Mouse (Mus musculus) lung, postnatal 4 days (tissue): ENCODE measurements around the gene Ehf.

Experiments used
- DNase-seq, 2 experiments: peaks; one replicate each; pipeline ENCODE4 v3.0.0; 2021

Ehf gene

GRCm38 (mm10) chr2:103303132-103303531 is at the start of gene Ehf:
Gene Ehf (minus strand): TSS chr2:103303278.
- no peak for DNase-seq

DNA sequence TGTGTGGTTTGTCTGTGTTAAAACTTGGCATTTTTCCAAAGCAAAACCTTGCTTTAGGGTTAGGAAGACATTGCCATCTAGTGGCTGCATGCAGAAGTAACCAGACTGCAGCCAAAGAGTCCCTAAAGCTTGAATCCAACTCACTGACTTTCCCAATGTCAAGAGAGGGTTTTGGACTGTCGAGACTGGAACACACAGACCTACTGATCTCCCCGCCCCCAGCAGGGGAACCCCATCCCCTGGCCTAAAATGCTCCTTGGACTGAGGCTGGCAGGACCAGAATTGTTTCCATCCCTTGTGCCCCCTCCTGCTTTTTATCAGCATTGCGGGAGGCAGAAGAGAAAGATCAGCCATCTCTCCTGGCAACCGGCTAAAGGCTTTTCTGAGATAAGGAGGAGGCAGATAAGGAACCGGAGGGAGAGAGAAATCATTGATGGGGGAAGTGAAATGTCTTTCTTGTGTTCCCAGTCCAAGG is 44.4 kb upstream of the Ehf start:
- peak; percentile 38 to 64 for DNase-seq

- DNase-seq = no peak
These were observed 43.7 kb upstream of the Ehf start for GRCm38 (mm10) chr2:103346751-103347289.

DNA sequence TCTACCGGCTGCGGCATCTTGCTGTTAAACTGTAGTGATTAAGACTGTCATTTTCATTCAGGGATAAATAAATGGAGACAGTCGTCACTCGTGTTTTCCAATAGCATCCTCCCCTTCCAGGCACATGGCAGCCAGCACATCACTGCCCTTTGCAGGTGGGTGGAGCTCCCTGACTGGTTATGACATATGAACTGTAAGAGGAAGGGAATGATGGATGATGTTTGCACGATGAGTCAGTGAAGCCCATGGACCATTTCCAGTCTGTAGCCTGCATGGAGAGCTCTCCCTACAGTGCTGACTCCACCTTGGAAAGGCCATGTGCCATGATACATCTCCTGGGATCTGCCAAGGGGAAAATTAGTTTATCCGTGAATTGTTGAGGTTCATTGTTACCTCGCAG is 40.5 kb upstream of the Ehf start:
- DNase-seq = peak; percentile 22 to 59

DNA sequence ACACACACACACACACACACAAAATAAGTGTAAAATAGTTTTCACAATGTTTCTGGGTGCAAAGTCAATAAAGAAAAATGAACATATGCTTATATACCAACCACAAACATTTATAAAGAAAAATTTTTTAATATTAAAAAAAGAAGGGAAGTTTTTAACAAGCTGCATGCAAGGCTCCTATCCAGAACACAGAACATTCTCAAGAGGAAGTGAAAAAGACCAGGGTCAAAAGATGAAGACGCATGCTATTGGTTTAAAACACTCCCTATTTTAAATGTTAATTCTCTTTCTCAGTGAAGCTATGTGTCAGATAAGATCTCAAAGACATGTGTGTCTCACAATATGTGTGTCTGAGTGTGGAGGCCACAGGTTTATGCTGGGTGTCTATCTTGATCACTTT is 39.0 kb upstream of the Ehf start:
- no peak for DNase-seq

DNA sequence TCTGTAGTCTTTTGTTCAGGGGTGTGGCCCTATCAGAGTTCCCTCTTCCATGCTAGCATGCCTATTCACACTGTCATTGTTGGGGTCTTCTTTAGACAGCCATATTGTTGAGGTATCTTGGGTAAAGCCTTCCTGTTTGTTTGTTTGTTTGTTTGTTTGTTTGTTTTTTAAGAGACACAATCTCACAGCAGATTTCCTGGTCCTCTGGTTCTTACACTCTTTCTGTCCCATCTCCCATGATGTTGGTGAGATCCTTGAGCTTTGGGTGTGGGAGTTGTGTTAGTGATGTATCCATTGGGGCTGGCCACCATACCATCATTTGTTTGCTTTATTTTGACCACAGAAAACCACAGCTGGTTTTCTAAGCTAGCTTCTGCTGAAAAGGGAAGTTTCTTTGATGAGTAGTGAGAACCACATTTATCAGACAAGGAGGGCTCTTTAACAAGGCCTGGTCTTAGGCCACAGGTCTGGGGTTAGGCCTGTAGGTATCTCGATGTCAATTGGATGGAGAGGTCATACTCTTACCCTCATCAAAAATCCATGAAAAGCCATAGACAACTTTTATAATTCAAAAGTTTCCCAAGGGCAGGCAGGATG is 38.4 kb upstream of the Ehf start:
- DNase-seq = no peak

GRCm38 (mm10) chr2:103338706-103339105 is 35.6 kb upstream of the Ehf start:
- no peak for DNase-seq

- no peak for DNase-seq
These were observed 34.3 kb upstream of the Ehf start for GRCm38 (mm10) chr2:103337370-103337769.

DNA sequence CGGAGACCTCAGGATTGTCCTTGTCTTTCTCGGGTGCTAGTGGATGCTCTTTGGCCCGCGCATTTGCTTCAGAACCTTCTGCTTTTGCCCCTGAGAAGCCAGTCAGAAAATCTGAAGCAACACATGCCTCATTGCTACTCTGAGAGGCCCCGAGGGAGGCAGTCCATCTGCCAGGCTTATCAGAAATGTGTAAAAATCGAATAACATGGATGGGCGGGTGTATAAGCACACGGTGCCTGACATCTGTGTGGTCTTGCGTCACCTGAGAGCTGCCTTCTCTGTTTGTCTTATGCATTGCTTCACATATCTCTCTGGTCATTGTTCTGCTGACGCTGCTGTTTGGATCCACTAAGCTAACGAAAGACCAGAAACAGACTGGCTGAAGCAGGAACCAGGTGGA is 33.5 kb upstream of the Ehf start:
- DNase-seq = no peak

DNA sequence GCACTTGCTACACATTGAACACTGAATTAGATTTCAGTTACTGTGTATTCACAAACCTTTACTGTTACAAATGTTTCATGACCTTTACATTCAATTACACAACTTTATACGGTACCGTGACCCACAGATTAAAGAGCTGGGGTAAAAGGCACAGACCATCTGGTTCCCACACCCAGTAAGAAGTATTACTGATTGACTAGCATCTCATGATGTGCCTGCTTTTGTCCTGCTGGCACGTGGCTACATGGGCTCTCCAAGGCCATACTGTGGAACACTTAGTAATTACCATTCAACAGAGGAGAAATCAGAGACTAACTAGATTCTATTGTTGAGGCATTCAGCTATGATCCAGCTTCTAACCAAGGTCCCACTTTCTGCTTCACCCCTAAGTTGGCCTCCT is 32.9 kb upstream of the Ehf start:
- no peak for DNase-seq

GRCm38 (mm10) chr2:103331666-103332191 is 28.7 kb upstream of the Ehf start:
- DNase-seq = no peak

GRCm38 (mm10) chr2:103328731-103329130 is 25.7 kb upstream of the Ehf start:
- no peak for DNase-seq

GRCm38 (mm10) chr2:103325301-103326048 is 22.4 kb upstream of the Ehf start:
- peak in 1 of 2 experiments; percentile 40 for DNase-seq

DNA sequence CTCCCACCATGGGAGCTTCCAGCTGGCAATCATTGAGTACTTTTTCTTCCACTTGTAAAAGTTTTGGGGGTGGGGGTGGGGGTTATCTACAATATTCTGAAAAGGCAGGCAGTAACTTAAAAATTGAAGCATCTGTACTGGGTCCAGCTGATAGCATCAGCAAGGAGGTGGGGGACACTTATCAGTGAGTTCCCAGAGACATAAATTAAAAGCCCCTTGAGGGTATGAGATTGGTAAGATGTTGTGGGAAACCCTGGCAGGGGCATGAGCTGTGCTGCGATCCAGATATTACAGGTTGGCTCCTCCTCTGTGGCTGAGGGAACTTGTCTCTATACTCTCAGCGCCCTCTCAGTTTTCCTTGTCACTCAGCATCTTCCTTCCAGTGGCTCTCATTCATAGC is 21.2 kb upstream of the Ehf start:
- no peak for DNase-seq

- no peak for DNase-seq
These were observed 19.1 kb upstream of the Ehf start for GRCm38 (mm10) chr2:103322171-103322570.

- DNase-seq = no peak
These were observed 18.6 kb upstream of the Ehf start for GRCm38 (mm10) chr2:103321638-103322037.

DNA sequence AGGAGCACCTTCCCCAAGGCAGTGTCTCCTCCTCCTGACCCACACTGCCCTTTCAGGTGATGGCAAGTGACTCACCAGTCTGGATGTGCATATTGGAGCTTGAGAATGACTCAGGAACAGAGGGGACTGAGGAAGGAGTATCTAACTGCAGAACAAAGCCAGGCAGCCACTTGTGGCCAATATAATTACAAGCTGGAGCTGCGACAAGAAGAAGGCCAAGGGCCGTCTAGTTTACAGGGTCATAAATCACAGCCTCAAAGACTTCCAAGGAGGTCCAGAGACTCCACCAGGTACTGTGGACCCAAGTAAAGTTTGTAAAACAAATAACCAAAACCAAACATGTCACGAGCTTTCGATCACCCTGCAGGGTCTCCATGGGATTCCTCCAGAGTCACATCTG is 10.9 kb upstream of the Ehf start:
- no peak for DNase-seq

- DNase-seq = no peak
These were observed 9.6 kb upstream of the Ehf start for GRCm38 (mm10) chr2:103312640-103313039.

- DNase-seq = no peak
These were observed 7.6 kb upstream of the Ehf start for GRCm38 (mm10) chr2:103310663-103311062.

GRCm38 (mm10) chr2:103306686-103307085 is 3.6 kb upstream of the Ehf start:
- DNase-seq = no peak

DNA sequence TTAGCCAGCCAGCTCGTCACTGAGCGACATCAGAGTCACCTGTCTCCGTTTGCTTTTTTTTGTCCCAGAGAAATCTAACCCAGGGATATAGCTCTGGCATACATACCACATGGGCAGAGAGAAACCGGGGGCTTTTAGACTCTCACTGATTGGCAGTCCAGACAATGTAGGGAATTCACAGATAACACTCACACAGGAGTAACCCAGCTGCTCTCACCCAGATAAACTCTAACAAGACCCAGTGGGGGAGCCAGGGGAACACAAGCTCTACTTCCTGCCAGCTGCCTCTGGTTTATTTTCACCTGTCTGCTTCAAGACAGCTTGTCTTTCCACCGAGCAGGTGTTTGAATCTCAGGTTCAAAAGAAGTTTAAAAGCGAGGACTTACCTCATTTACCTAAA is 409 bp downstream of the Ehf start:
- DNase-seq = no peak

DNA sequence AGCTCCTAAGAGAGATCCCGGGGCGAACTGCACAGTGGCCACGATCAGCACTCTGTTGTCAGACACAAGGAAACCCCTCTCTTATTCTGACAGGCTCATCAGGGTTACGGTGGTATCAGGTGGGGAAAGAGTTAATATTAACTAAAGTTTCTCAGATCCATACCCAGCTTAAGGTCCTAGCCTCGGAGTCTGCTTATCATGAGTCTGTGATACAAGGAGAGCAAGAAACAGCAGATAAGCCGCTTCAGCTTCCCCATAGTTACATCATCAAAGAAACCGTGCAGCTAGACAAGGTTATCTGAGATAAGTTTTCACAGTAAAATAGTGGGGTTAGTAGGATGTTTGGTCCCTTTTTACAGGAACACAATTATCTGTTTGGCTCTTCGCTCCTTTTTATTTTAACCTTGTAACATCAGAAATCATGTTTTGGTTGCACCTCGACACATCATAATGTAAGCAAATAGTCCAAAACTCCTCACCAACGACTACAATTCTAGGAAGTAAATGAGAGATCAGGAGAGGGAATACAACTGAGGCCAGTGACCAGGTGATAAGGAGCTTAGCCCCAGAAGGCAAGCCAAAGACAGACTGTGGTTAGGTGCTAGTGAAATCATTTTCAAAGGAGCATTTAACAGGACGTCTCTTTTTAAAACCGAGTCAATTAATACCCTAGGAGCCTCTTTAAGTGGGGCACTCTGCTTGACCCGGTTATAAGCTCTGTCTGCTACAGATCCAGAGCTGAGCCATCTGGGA is 4.2 kb downstream of the Ehf start:
- no peak for DNase-seq

GRCm38 (mm10) chr2:103294526-103294925 is 8.6 kb downstream of the Ehf start:
- no peak for DNase-seq
